Mouse (Mus musculus) heart, postnatal 36 days (tissue): Measurements from ENCODE around the gene Dcun1d1. TPM values are rescaled to one million over a fixed set of nuclear protein-coding genes. Genes with fewer than 3 reads are reported as not detected.

Experiments used
- total RNA-seq, 2 experiments: library from RNA; stranded (reverse); gene quantifications; 2 replicates each; pipeline ENCODE4 v1.2.3; 2021

Dcun1d1 gene
- total RNA-seq, 2 experiments from 2014 or later: 52.6 to 60.9 TPM

Other genes starting within 250 kb of the Dcun1d1 start
- 10 to 100 TPM; 25.6 to 27.4 TPM for gene Atp11b, start 183.3 kb downstream of the Dcun1d1 start, total RNA-seq
- 10 to 100 TPM; 91.8 to 92.6 TPM for gene Mccc1, start 63.2 kb upstream of the Dcun1d1 start, total RNA-seq
- gene Ccdc144b, start 116.1 kb upstream of the Dcun1d1 start, total RNA-seq: not detected
- gene Acad9, start 128.5 kb upstream of the Dcun1d1 start, total RNA-seq: 10 to 100 TPM; 49.6 to 51.1 TPM
- 1 to 10 TPM; 3.4 to 4.3 TPM for gene D3Ertd254e, start 213.6 kb upstream of the Dcun1d1 start, total RNA-seq